Mouse (Mus musculus) heart, embryonic 12.5 days (tissue): ENCODE measurements at regions not wholly inside any gene's neighbourhood (a gene's known extent, or its start where the extent isn't known, plus 50 kb on each side); places are given as distances from the start of the nearest gene placed in this dataset.

Source experiments
- ATAC-seq: fragments of 200-750 bp; cut with Nextera tagmentation; 2 replicates; pipeline ENCODE4 v1.8.0; 2017; ENCODE audit warnings: moderate TSS enrichment, moderate library complexity; ENCODE audit not compliant: insufficient number of reproducible peaks, low FRiP score
- H3K27ac ChIP-seq: fragments of 300-500 bp; sonication (generic); 2 replicates; pipeline ENCODE4 v1.5.1; 2016; ENCODE audit warnings: mild to moderate bottlenecking, moderate library complexity; ENCODE audit not compliant: poor library complexity, severe bottlenecking
- H3K27me3 ChIP-seq: fragments of 300-500 bp; sonication (generic); replicated peaks from 2 replicates; pipeline ENCODE4 v1.6.1; 2016; ENCODE audit warnings: mild to moderate bottlenecking, moderate library complexity
- H3K36me3 ChIP-seq: fragments of 300-500 bp; sonication (generic); 2 replicates; pipeline ENCODE4 v1.6.1; 2016; ENCODE audit warnings: mild to moderate bottlenecking, moderate library complexity
- H3K4me1 ChIP-seq: fragments of 300-500 bp; sonication (generic); replicated peaks from 2 replicates; pipeline ENCODE4 v1.6.1; 2016; ENCODE audit warnings: mild to moderate bottlenecking
- H3K4me2 ChIP-seq: fragments of 300-500 bp; sonication (generic); 2 replicates; pipeline ENCODE4 v1.6.1; 2016; ENCODE audit warnings: mild to moderate bottlenecking, moderate library complexity
- H3K4me3 ChIP-seq: fragments of 300-500 bp; sonication (generic); 2 replicates; pipeline ENCODE4 v1.5.1; 2016; ENCODE audit warnings: mild to moderate bottlenecking
- H3K9ac ChIP-seq: fragments of 300-500 bp; sonication (generic); 2 replicates; pipeline ENCODE4 v1.6.1; 2016; ENCODE audit warnings: mild to moderate bottlenecking, moderate library complexity
- H3K9me3 ChIP-seq: fragments of 300-500 bp; sonication (generic); replicated peaks from 2 replicates; pipeline ENCODE4 v1.6.1; 2016; ENCODE audit warnings: mild to moderate bottlenecking, moderate library complexity
- WGBS: fragments of 180-500 bp; shearing (Covaris S2); methylation state at CpG from one replicate; pipeline ENCODE4 v1.1.7; 2016; 5-methylcytosine and 5-hydroxymethylcytosine counted together

GRCm38 (mm10) chr6:134320379-134320932 is 75.7 kb upstream of the Bcl2l14 start:
- H3K9ac ChIP-seq, result no peak overlapping the region
- no peak for ATAC-seq
- H3K4me2 ChIP-seq, result no peak overlapping the region
- H3K27ac ChIP-seq, result no peak overlapping the region
- no peaks in the 10 kb centered on the region for H3K36me3 ChIP-seq
- 82% methylated on average over 7 of the region's 7 CpGs for WGBS
- no peaks in the 10 kb centered on the region for H3K9me3 ChIP-seq
- H3K27me3 ChIP-seq, result no peaks in the 10 kb centered on the region
- H3K4me3 ChIP-seq, result no peak overlapping the region
- 0 out of 2 replicates have a peak, but pooled peaks cover 3% of the 10 kb centered on the region for H3K4me1 ChIP-seq

- no peak overlapping the region for H3K9ac ChIP-seq
- H3K4me1 ChIP-seq, result 0 out of 2 replicates have a peak, but pooled peaks cover 3% of the 10 kb centered on the region
- no peak overlapping the region for H3K27ac ChIP-seq
- H3K4me3 ChIP-seq, result no peak overlapping the region
- WGBS, result 35% methylated on average over 3 of the region's 3 CpGs
- H3K9me3 ChIP-seq, result no peaks in the 10 kb centered on the region
- H3K36me3 ChIP-seq, result no peaks in the 10 kb centered on the region
- no peak for ATAC-seq
- no peaks in the 10 kb centered on the region for H3K27me3 ChIP-seq
- H3K4me2 ChIP-seq, result no peak overlapping the region
Measured at GRCm38 (mm10) chr6:134324001-134324400, 72.1 kb upstream of the Bcl2l14 start.

GRCm38 (mm10) chr6:134325564-134325963 is 70.6 kb upstream of the Bcl2l14 start:
- Histone ChIP-seq H3K9ac (no peak overlapping the region), H3K9me3 (no peaks in the 10 kb centered on the region), H3K36me3 (no peaks in the 10 kb centered on the region), H3K27ac (no peak overlapping the region), H3K4me3 (no peak overlapping the region), H3K4me1 (0 out of 2 replicates have a peak, but pooled peaks cover 3% of the 10 kb centered on the region), H3K27me3 (no peaks in the 10 kb centered on the region), H3K4me2 (no peak overlapping the region)
- ATAC-seq, result no peak
- WGBS, result 94% methylated on average over 4 of the region's 4 CpGs

- no peaks in the 10 kb centered on the region for H3K4me1 ChIP-seq
- WGBS, result 68% methylated on average over 10 of the region's 10 CpGs
- H3K27me3 ChIP-seq, result no peaks in the 10 kb centered on the region
- H3K9ac ChIP-seq, result no peak overlapping the region
- no peak overlapping the region for H3K4me3 ChIP-seq
- ATAC-seq, result no peak
- H3K27ac ChIP-seq, result no peak overlapping the region
- H3K36me3 ChIP-seq, result no peaks in the 10 kb centered on the region
- H3K9me3 ChIP-seq, result no peaks in the 10 kb centered on the region
- no peak overlapping the region for H3K4me2 ChIP-seq
Measured at GRCm38 (mm10) chr6:134329550-134330299, 66.4 kb upstream of the Bcl2l14 start.

- Histone ChIP-seq H3K9me3 (no peaks in the 10 kb centered on the region), H3K4me2 (no peak overlapping the region), H3K9ac (no peak overlapping the region), H3K36me3 (no peaks in the 10 kb centered on the region), H3K4me3 (no peak overlapping the region), H3K27ac (no peak overlapping the region), H3K4me1 (no peaks in the 10 kb centered on the region), H3K27me3 (no peaks in the 10 kb centered on the region)
- WGBS, result 89% methylated on average over 4 of the region's 4 CpGs
- no peak for ATAC-seq
Measured at GRCm38 (mm10) chr6:134330300-134330640, 65.8 kb upstream of the Bcl2l14 start.

- Histone ChIP-seq H3K4me3 (no peak overlapping the region), H3K36me3 (no peaks in the 10 kb centered on the region), H3K27me3 (no peaks in the 10 kb centered on the region), H3K9me3 (no peaks in the 10 kb centered on the region), H3K27ac (no peak overlapping the region), H3K9ac (no peak overlapping the region), H3K4me1 (no peaks in the 10 kb centered on the region), H3K4me2 (no peak overlapping the region)
- peak; percentile 45; the same call in 1 of the 2 replicates for ATAC-seq
- WGBS, result 47% methylated on average over 15 of the region's 15 CpGs
Measured at GRCm38 (mm10) chr6:134332718-134333432, 63.2 kb upstream of the Bcl2l14 start.

- Histone ChIP-seq H3K27ac (no peak overlapping the region), H3K4me2 (no peak overlapping the region), H3K27me3 (no peaks in the 10 kb centered on the region), H3K9me3 (no peaks in the 10 kb centered on the region), H3K4me3 (no peak overlapping the region), H3K9ac (no peak overlapping the region), H3K4me1 (no peaks in the 10 kb centered on the region), H3K36me3 (no peaks in the 10 kb centered on the region)
- ATAC-seq, result no peak
- 71% methylated on average over 4 of the region's 4 CpGs for WGBS
Measured at GRCm38 (mm10) chr6:134335711-134336110, 60.4 kb upstream of the Bcl2l14 start.

GRCm38 (mm10) chr6:134342796-134343605 is 53.1 kb upstream of the Bcl2l14 start:
- Histone ChIP-seq H3K27ac (no peak overlapping the region), H3K4me1 (no peaks in the 10 kb centered on the region), H3K4me2 (no peak overlapping the region), H3K9ac (no peak overlapping the region), H3K27me3 (no peaks in the 10 kb centered on the region), H3K9me3 (no peaks in the 10 kb centered on the region), H3K36me3 (no peaks in the 10 kb centered on the region), H3K4me3 (no peak overlapping the region)
- 82% methylated on average over 9 of the region's 9 CpGs for WGBS
- no peak for ATAC-seq

GRCm38 (mm10) chr6:134343606-134343901 is 52.6 kb upstream of the Bcl2l14 start:
- Histone ChIP-seq H3K27ac (no peak overlapping the region), H3K4me3 (no peak overlapping the region), H3K9ac (no peak overlapping the region), H3K36me3 (no peaks in the 10 kb centered on the region), H3K9me3 (no peaks in the 10 kb centered on the region), H3K4me2 (no peak overlapping the region), H3K4me1 (no peaks in the 10 kb centered on the region), H3K27me3 (no peaks in the 10 kb centered on the region)
- ATAC-seq, result no peak
- WGBS, result 84% methylated on average over 4 of the region's 4 CpGs
